Mouse (Mus musculus) intestine, embryonic 16.5 days (tissue): Measurements from ENCODE around the gene C1qtnf9. TPM values are rescaled to one million over a fixed set of nuclear protein-coding genes. Genes with fewer than 3 reads are reported as not detected.

ENCODE experiments used
- ATAC-seq: fragments of 200-750 bp; cut with Nextera tagmentation; 2 replicates; pipeline ENCODE4 v1.8.0; 2017; ENCODE audit warnings: moderate TSS enrichment, moderate library complexity
- H3K27ac ChIP-seq: fragments of 300-500 bp; sonication (generic); 2 replicates; pipeline ENCODE4 v1.5.1; 2014; ENCODE audit warnings: mild to moderate bottlenecking, low read length
- H3K27me3 ChIP-seq: fragments of 300-500 bp; sonication (generic); replicated peaks from 2 replicates; pipeline ENCODE4 v1.6.1; 2014; ENCODE audit warnings: low read length, control low read depth, mixed read lengths; ENCODE audit not compliant: control insufficient read depth, insufficient read depth
- H3K36me3 ChIP-seq: fragments of 300-500 bp; sonication (generic); 2 replicates; pipeline ENCODE4 v1.6.1; 2014; ENCODE audit warnings: low read length, control low read depth; ENCODE audit not compliant: control insufficient read depth, insufficient read depth
- H3K4me1 ChIP-seq: fragments of 300-500 bp; sonication (generic); 2 replicates; pipeline ENCODE4 v1.6.1; 2014; ENCODE audit warnings: low read length, control low read depth, mixed read lengths; ENCODE audit not compliant: control insufficient read depth, insufficient read depth
- H3K4me2 ChIP-seq: fragments of 300-500 bp; sonication (generic); 2 replicates; pipeline ENCODE4 v1.6.1; 2014; ENCODE audit warnings: low read depth, low read length, control low read depth
- H3K4me3 ChIP-seq: fragments of 300-500 bp; sonication (generic); 2 replicates; pipeline ENCODE4 v1.5.1; 2014; ENCODE audit warnings: mild to moderate bottlenecking, low read length
- H3K9ac ChIP-seq: fragments of 300-500 bp; sonication (generic); 2 replicates; pipeline ENCODE4 v1.6.1; 2014; ENCODE audit warnings: low read depth, low read length
- H3K9me3 ChIP-seq: fragments of 300-500 bp; sonication (generic); 2 replicates; pipeline ENCODE4 v1.6.1; 2016; ENCODE audit warnings: low read length, control low read depth; ENCODE audit not compliant: control insufficient read depth
- WGBS: fragments of 180-500 bp; shearing (Covaris S2); extraction: QIAGEN DNeasy Blood & Tissue Kit; methylation state at CpG from one replicate; pipeline ENCODE4 v1.1.7; 2014; 5-methylcytosine and 5-hydroxymethylcytosine counted together
- polyA plus RNA-seq: library from polyadenylated mRNA; unstranded; fragments of >200 nt; fragmentation: Nextera tagmentation; extraction: Ambion mirVana; gene quantifications from 2 replicates; pipeline ENCODE4 v1.2.1, GENCODE M21; 2015

Gene C1qtnf9
- polyA plus RNA-seq, 1 experiment from 2014 or later, result 1.7 TPM

GRCm38 (mm10) chr14:60770594-60770993 is 2.7 kb downstream of the C1qtnf9 start:
- Histone ChIP-seq H3K9ac (no peak overlapping the region), H3K9me3 (no peaks in the 10 kb centered on the region), H3K27ac (no peak overlapping the region), H3K4me1 (no peaks in the 10 kb centered on the region), H3K4me2 (no peak overlapping the region), H3K36me3 (no peaks in the 10 kb centered on the region), H3K4me3 (no peak overlapping the region), H3K27me3 (no peaks in the 10 kb centered on the region)
- 71% methylated on average over 6 of the region's 6 CpGs for WGBS
- ATAC-seq, result no peak

- 5% methylated on average over 8 of the region's 8 CpGs for WGBS
- no peaks in the 10 kb centered on the region for H3K9me3 ChIP-seq
- H3K4me1 ChIP-seq, result no peaks in the 10 kb centered on the region
- H3K36me3 ChIP-seq, result no peaks in the 10 kb centered on the region
- H3K9ac ChIP-seq, result no peak overlapping the region
- H3K4me2 ChIP-seq, result peak overlapping the region; percentile 51
- peak; percentile 40; the same call in 1 of the 2 replicates for ATAC-seq
- peak overlapping the region; percentile 34 for H3K4me3 ChIP-seq
- no peak overlapping the region for H3K27ac ChIP-seq
- no peaks in the 10 kb centered on the region for H3K27me3 ChIP-seq
Observed at GRCm38 (mm10) chr14:60771057-60771456, 3.1 kb downstream of the C1qtnf9 start.

- Histone ChIP-seq H3K9me3 (no peaks in the 10 kb centered on the region), H3K27ac (no peak overlapping the region), H3K4me1 (no peaks in the 10 kb centered on the region), H3K27me3 (no peaks in the 10 kb centered on the region), H3K9ac (no peak overlapping the region), H3K4me2 (no peak overlapping the region), H3K36me3 (no peaks in the 10 kb centered on the region), H3K4me3 (no peak overlapping the region)
- 82% methylated on average over 2 of the region's 2 CpGs for WGBS
- no peak for ATAC-seq
Observed at GRCm38 (mm10) chr14:60773476-60773875, 5.5 kb downstream of the C1qtnf9 start.

DNA sequence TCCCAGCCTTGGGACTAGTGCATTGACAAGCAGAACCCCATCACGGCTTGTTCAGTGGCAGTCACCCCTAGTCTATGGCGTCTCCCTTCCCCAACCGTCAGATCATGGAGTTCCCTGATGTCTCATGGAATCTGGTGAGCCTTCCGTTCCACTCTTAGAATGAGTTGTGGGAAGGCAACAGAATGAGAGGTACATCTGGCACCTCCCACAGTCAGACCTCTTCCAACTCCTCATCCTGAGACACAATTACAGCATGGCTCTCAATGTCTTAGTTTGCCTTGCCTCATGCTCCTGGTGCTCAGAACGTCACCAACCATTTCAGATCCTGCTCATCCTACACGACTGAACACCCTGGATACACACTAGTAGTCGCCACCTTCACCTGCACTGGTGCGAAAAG is 8.6 kb downstream of the C1qtnf9 start:
- Histone ChIP-seq H3K27me3 (no peaks in the 10 kb centered on the region), H3K9me3 (no peaks in the 10 kb centered on the region), H3K36me3 (no peaks in the 10 kb centered on the region), H3K4me1 (no peaks in the 10 kb centered on the region), H3K27ac (no peak overlapping the region), H3K9ac (no peak overlapping the region), H3K4me2 (no peak overlapping the region), H3K4me3 (no peak overlapping the region)
- WGBS, result 87% methylated on average over 8 of the region's 8 CpGs
- no peak for ATAC-seq

DNA sequence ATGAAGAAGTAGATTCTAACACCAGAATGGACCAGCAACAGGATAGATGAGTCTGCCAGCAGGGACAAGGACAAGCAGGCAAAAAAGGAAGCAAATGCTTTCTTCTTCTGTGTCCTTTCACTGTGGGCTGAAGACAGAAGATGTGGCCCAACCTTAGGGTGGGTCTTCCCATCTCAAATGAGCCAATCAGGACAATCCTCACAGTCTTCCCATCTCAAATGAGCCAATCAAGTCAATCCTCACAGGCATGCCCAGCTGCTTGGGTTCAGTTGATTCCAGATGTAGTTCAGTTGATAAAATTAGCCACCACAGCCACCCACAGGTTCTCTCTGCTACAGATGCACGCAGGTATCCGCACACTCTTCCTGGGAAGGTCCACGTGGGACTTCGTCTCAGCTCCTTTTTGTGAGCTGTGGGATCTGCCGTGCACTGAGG is 9.6 kb downstream of the C1qtnf9 start:
- Histone ChIP-seq H3K9me3 (no peaks in the 10 kb centered on the region), H3K4me3 (no peak overlapping the region), H3K27ac (no peak overlapping the region), H3K4me2 (no peak overlapping the region), H3K36me3 (no peaks in the 10 kb centered on the region), H3K4me1 (no peaks in the 10 kb centered on the region), H3K27me3 (no peaks in the 10 kb centered on the region), H3K9ac (no peak overlapping the region)
- 81% methylated on average over 5 of the region's 5 CpGs for WGBS
- ATAC-seq, result no peak

DNA sequence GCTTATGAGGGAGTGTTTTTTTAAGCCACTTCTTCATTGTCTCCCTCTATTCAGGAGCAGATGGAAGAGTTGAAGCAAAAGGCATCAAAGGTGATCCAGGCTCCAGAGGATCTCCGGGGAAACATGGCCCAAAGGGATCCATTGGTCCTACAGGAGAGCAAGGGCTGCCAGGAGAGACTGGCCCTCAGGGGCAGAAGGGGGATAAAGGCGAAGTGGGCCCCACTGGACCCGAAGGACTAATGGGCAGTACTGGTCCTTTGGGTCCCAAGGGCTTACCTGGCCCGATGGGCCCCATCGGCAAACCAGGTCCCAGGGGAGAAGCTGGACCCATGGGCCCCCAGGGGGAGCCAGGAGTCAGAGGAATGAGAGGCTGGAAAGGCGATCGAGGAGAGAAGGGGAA is 11.3 kb downstream of the C1qtnf9 start:
- Histone ChIP-seq H3K4me2 (no peak overlapping the region), H3K9me3 (no peaks in the 10 kb centered on the region), H3K27ac (no peak overlapping the region), H3K4me3 (no peak overlapping the region), H3K36me3 (no peaks in the 10 kb centered on the region), H3K4me1 (no peaks in the 10 kb centered on the region), H3K27me3 (no peaks in the 10 kb centered on the region), H3K9ac (no peak overlapping the region)
- ATAC-seq, result no peak
- 88% methylated on average over 7 of the region's 7 CpGs for WGBS

GRCm38 (mm10) chr14:60782121-60782656 is 14.3 kb downstream of the C1qtnf9 start:
- no peaks in the 10 kb centered on the region for H3K9me3 ChIP-seq
- H3K4me1 ChIP-seq, result no peaks in the 10 kb centered on the region
- no peak overlapping the region for H3K4me3 ChIP-seq
- no peak overlapping the region for H3K4me2 ChIP-seq
- no peaks in the 10 kb centered on the region for H3K27me3 ChIP-seq
- 40% methylated on average over 7 of the region's 7 CpGs for WGBS
- no peak for ATAC-seq
- H3K9ac ChIP-seq, result no peak overlapping the region
- no peak overlapping the region for H3K27ac ChIP-seq
- H3K36me3 ChIP-seq, result no peaks in the 10 kb centered on the region

DNA sequence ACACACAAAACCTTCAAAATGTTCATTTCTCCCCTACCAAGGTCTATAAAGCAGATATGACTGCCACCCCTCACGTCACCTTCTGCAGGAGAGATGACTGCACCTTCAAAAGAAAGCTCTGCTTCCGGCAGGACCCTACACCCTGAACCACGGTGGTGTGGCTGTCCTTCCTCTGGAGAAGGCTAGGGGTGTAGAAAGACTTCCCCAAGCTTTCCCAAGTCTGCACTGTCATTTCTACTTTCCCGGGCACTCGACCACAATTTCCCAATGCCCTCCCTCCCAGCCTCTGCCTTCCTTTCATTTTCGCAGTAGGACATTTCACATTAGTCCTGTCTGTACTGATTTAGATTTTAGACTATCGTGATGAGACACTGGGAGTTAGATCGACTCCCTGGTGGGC is 15.3 kb downstream of the C1qtnf9 start:
- 46% methylated on average over 8 of the region's 8 CpGs for WGBS
- no peaks in the 10 kb centered on the region for H3K9me3 ChIP-seq
- no peak overlapping the region for H3K27ac ChIP-seq
- H3K4me1 ChIP-seq, result no peaks in the 10 kb centered on the region
- H3K36me3 ChIP-seq, result no peaks in the 10 kb centered on the region
- no peaks in the 10 kb centered on the region for H3K27me3 ChIP-seq
- no peak for ATAC-seq
- no peak overlapping the region for H3K9ac ChIP-seq
- H3K4me2 ChIP-seq, result no peak overlapping the region
- no peak overlapping the region for H3K4me3 ChIP-seq

- Histone ChIP-seq H3K36me3 (no peaks in the 10 kb centered on the region), H3K27ac (peak within 1 kb of the TSS; percentile 28; the same call in 1 of the 2 replicates), H3K4me1 (no peaks in the 10 kb centered on the region), H3K27me3 (no peaks in the 10 kb centered on the region), H3K4me3 (peak within 1 kb of the TSS; percentile 84), H3K9ac (peak within 1 kb of the TSS; percentile 85), H3K9me3 (no peaks in the 10 kb centered on the region), H3K4me2 (peak within 1 kb of the TSS; percentile 81)
- WGBS, result under 1% methylated on average over 60 of the region's 61 CpGs
- ATAC-seq, result peak; percentile 96
Observed at GRCm38 (mm10) chr14:60784427-60785315, 16.7 kb downstream of the C1qtnf9 start, which contains the start of gene Mipep. TSS of gene Mipep (plus strand) at chr14:60784573.
